Mouse (Mus musculus) lung, embryonic 15.5 days (tissue): Measurements from ENCODE around the gene Bcl11a. TPM values are rescaled to one million over a fixed set of nuclear protein-coding genes. Genes with fewer than 3 reads are reported as not detected.
A peak's percentile ranks its signal among the peaks of the same experiment; 100 is the strongest.

Experiments
- ATAC-seq: fragments of 200-750 bp; cut with Nextera tagmentation; 2 replicates; pipeline ENCODE4 v1.8.0; 2017; ENCODE audit warnings: moderate number of reproducible peaks, borderline replicate concordance; ENCODE audit not compliant: low FRiP score, low TSS enrichment; ENCODE audit errors: extremely low read depth
- H3K27ac ChIP-seq: fragments of 300-500 bp; sonication (generic); 2 replicates; pipeline ENCODE4 v1.5.1; 2015; ENCODE audit warnings: moderate library complexity, mild to moderate bottlenecking, inconsistent platforms
- H3K27me3 ChIP-seq: fragments of 300-500 bp; sonication (generic); 2 replicates; pipeline ENCODE4 v1.6.1; 2015; ENCODE audit warnings: inconsistent platforms
- H3K36me3 ChIP-seq: fragments of 300-500 bp; sonication (generic); 2 replicates; pipeline ENCODE4 v1.6.1; 2015; ENCODE audit warnings: inconsistent platforms
- H3K4me1 ChIP-seq: fragments of 300-500 bp; sonication (generic); 2 replicates; pipeline ENCODE4 v1.6.1; 2015; ENCODE audit warnings: inconsistent platforms
- H3K4me2 ChIP-seq: fragments of 300-500 bp; sonication (generic); 2 replicates; pipeline ENCODE4 v1.6.1; 2015; ENCODE audit warnings: inconsistent platforms, mild to moderate bottlenecking, moderate library complexity
- H3K4me3 ChIP-seq: fragments of 300-500 bp; sonication (generic); 2 replicates; pipeline ENCODE4 v1.5.1; 2015; ENCODE audit warnings: mild to moderate bottlenecking, inconsistent platforms
- H3K9ac ChIP-seq: fragments of 300-500 bp; sonication (generic); 2 replicates; pipeline ENCODE4 v1.6.1; 2015; ENCODE audit warnings: inconsistent platforms
- H3K9me3 ChIP-seq: fragments of 300-500 bp; sonication (generic); 2 replicates; pipeline ENCODE4 v1.6.1; 2016; ENCODE audit warnings: inconsistent platforms
- WGBS: fragments of 180-500 bp; shearing (Covaris S2); methylation state at CpG from one replicate; pipeline ENCODE4 v1.1.7; 2015; 5-methylcytosine and 5-hydroxymethylcytosine counted together
- polyA plus RNA-seq: library from polyadenylated mRNA; unstranded; fragments of >200 nt; fragmentation: Nextera tagmentation; extraction: Ambion mirVana; gene quantifications from 2 replicates; pipeline ENCODE4 v1.2.1, GENCODE M21; 2015

The Bcl11a gene
- 15.4 and 15.8 TPM in 2 replicates for polyA plus RNA-seq

DNA sequence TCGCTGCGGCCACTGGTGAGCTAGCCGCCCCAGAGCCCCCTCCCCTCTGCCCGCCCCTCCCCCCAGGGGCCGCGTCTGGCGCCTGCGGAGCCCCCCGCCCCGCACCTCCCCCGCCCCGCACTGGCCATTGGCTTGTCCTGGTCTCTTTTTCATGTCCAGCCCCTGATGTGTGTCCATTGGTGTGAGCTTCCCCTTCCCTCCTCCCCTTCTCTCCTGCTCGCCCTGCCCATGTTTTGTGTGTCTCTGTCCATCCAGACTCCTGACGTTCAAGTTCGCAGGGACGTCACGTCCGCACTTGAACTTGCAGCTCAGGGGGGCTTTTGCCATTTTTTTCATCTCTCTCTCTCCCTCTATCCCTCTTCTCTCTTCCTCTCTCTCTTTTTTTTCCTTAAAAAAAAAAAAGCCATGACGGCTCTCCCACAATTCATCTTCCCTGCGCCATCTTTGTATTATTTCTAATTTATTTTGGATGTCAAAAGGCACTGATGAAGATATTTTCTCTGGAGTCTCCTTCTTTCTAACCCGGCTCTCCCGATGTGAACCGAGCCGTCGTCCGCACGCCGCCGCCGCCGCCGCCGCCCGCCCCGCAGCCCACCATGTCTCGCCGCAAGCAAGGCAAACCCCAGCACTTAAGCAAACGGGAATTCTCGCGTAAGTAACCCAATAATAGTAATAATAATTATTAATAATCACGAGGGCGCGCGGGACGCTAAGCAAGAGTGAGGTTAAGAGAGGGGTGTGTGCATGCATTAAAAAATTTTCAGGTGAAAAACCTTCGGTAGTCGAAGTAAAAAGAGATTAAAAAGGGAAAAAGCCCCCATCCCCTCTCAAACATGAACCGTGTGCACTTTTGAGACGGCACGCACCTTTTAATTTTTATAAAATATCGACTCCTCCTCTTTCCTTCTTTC lies at the start of gene Bcl11a:
Gene Bcl11a (plus strand): TSS at position 262 of the 911 bp plus-strand sequence.
- whole genome bisulfite sequencing, result under 1% methylated on average over 39 of the region's 51 CpGs
- peak within 1 kb of the TSS; percentile 94 for H3K27ac ChIP-seq

DNA sequence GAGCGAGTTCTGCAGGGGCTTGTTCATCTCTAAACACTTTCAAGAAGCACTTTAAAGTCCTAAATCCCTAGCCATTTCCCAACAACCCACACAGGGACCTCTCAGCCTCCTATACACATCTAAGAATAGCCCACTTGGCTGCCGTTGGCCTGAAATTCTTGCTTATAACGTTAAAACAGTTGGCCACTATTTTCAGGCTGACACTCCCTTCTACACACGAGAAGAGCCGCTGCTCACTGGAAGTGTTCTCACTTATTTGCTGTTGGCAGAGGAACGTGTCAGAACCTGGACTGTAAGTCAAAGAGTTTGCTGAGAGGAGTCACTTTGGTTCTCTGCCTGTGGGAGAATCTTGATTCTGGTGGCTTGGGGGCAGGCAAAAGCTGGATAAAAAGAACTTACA lies 33.8 kb upstream of the Bcl11a start:
- no peaks in the 10 kb centered on the region for H3K9me3 ChIP-seq
- no peak overlapping the region for H3K4me3 ChIP-seq
- H3K27me3 ChIP-seq, result 0 out of 2 replicates have a peak, but pooled peaks cover 3% of the 10 kb centered on the region
- no peak overlapping the region for H3K4me2 ChIP-seq
- WGBS, result 44% methylated on average over 6 of the region's 6 CpGs
- H3K4me1 ChIP-seq, result no peaks in the 10 kb centered on the region
- no peaks in the 10 kb centered on the region for H3K36me3 ChIP-seq
- no peak for ATAC-seq
- no peak overlapping the region for H3K27ac ChIP-seq
- H3K9ac ChIP-seq, result no peak overlapping the region

More for the DNA sequence above, at the start of gene Bcl11a:
- Histone ChIP-seq H3K27me3 (peaks cover 25% of the 10 kb centered on the region), H3K4me3 (peak within 1 kb of the TSS; percentile 71), H3K9ac (peak within 1 kb of the TSS; percentile 72), H3K4me1 (peaks cover 41% of the 10 kb centered on the region), H3K9me3 (no peaks in the 10 kb centered on the region), H3K36me3 (no peaks in the 10 kb centered on the region), H3K4me2 (peak within 1 kb of the TSS; percentile 93)
- ATAC-seq, result peak; percentile 77

DNA sequence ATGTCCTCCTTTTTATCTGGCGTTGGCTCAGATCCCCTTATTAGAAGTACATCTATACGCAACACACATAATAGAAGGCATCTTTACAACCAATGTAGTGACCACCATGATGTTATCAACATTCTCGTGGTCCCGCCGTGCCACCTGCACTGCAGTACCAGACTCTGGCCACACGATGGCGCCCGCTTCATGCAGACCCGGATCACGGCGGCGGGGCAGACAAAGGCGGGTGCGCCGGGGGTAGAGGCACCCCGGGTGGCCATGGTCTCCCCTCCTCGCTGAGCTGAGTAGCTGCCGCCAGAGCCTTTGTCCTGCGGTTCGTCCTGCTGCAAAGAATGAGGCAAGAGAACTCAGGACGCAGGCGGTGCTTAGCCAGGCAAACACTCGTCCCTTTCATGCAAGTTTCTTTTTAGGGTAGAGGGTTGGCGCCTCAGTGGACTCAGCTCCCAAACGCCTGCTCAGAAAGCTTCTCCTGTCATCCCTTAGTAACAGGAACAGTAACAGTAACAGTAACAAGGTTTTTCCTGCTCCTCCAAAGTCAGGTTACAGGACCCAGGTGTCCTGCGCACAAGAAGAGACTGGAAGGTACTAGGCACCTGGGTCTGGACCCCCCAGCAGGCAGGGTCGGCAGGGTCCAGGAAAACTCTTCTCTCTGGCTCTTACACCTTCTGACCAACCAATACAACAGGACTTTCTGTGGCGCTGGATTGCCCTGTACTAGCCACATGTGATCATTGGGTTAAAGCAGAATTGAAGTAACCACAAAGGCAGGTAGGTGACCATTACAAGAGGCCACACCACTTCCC lies 28.4 kb upstream of the Bcl11a start:
- peak overlapping the region; percentile 70 for H3K4me2 ChIP-seq
- H3K9me3 ChIP-seq, result no peaks in the 10 kb centered on the region
- 4% methylated on average over 28 of the region's 28 CpGs for WGBS
- peak overlapping the region; percentile 47 for H3K9ac ChIP-seq
- ATAC-seq, result peak; percentile 71; the same call in 1 of the 2 replicates
- H3K27ac ChIP-seq, result no peak overlapping the region
- 0 out of 2 replicates have a peak, but pooled peaks cover 3% of the 10 kb centered on the region for H3K4me1 ChIP-seq
- H3K27me3 ChIP-seq, result 0 out of 2 replicates have a peak, but pooled peaks cover 3% of the 10 kb centered on the region
- no peaks in the 10 kb centered on the region for H3K36me3 ChIP-seq
- peak overlapping the region; percentile 50 for H3K4me3 ChIP-seq

DNA sequence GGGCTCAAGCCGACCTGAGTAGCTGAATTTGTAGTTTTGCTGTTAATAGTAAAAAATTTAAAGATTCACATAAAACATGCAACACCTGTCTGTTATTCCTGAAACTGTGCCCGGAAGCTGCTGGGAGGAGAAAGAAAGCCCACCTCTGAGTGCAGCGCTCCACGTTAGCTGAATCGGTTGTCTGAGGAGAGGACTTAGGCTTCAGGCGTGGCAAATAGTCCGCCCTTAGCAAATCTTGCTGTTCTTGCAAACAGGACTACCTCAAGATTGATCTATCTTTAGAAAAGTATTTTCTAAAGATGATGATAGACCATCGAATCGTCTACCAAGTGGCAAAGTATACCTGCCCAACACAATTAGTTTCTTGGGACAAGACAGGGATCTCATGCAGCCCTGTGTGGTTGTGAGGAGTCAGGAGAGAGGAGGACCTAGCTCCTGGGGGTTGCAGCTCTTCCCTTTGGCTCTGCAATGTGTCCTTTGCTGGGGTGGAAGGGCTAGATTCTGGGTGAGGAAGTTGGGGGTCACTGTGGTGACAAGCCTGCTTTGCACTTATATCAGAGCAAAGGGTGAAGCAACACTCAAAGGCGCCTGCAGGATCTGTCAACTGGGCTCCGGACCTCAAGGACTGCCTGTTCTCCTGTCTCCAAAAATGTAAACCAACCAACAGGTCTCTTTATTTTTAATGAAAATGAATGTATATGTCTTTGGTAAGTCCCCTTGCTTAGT lies 27.7 kb upstream of the Bcl11a start:
- H3K4me3 ChIP-seq, result no peak overlapping the region
- no peaks in the 10 kb centered on the region for H3K36me3 ChIP-seq
- no peak overlapping the region for H3K27ac ChIP-seq
- WGBS, result 72% methylated on average over 11 of the region's 11 CpGs
- no peak overlapping the region for H3K9ac ChIP-seq
- H3K27me3 ChIP-seq, result 0 out of 2 replicates have a peak, but pooled peaks cover 3% of the 10 kb centered on the region
- ATAC-seq, result no peak
- 0 out of 2 replicates have a peak, but pooled peaks cover 3% of the 10 kb centered on the region for H3K4me1 ChIP-seq
- H3K4me2 ChIP-seq, result no peak overlapping the region
- no peaks in the 10 kb centered on the region for H3K9me3 ChIP-seq

DNA sequence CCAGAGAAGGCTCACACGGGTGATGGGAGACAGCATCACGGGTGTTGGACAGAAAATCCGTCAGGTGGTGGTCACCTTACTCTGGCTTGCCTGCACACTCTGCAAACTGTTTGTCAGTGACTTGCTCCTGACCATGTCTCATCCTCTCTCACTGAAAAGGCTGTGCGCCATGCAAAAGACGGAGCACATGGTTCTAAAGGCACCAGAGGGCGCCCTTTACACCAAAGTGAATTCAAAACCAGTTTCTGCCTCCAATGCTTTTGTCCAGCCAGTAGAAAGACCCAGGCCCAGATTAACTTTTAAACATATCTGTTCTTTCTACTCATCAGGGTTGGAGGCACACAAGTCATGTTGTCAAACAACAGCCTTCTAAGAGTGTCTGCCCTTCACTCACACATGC lies 25.0 kb upstream of the Bcl11a start:
- no peak overlapping the region for H3K4me3 ChIP-seq
- no peak for ATAC-seq
- no peak overlapping the region for H3K9ac ChIP-seq
- no peaks in the 10 kb centered on the region for H3K36me3 ChIP-seq
- 0 out of 2 replicates have a peak, but pooled peaks cover 3% of the 10 kb centered on the region for H3K4me1 ChIP-seq
- WGBS, result 67% methylated on average over 6 of the region's 6 CpGs
- H3K27ac ChIP-seq, result no peak overlapping the region
- peaks cover 7% of the 10 kb centered on the region; the same call in 1 of the 2 replicates for H3K27me3 ChIP-seq
- no peak overlapping the region for H3K4me2 ChIP-seq
- no peaks in the 10 kb centered on the region for H3K9me3 ChIP-seq

DNA sequence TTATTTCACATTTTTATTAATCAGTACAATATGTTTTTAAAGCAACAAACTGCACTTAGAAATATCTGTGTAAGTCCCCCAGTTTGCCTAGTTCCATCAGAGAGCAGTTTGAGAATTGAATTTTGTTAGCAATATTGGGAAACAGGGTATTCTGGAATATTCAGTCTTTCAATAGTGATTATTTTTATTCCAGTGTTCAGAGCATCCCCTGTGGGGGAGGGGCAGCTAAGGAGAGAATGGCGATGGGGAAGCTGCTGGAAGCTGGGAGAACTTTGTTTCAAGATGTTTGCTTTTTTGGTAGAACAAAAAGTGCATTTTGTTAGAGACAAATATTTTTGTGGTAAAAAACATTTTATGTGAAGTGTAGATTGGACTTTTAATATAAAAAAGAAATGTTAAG lies 18.7 kb upstream of the Bcl11a start:
- WGBS, result 13% methylated on average over 1 of the region's 1 CpGs
- H3K36me3 ChIP-seq, result no peaks in the 10 kb centered on the region
- H3K9ac ChIP-seq, result no peak overlapping the region
- no peak overlapping the region for H3K4me2 ChIP-seq
- H3K4me3 ChIP-seq, result no peak overlapping the region
- H3K9me3 ChIP-seq, result no peaks in the 10 kb centered on the region
- peaks cover 10% of the 10 kb centered on the region for H3K4me1 ChIP-seq
- no peak overlapping the region for H3K27ac ChIP-seq
- peaks cover 59% of the 10 kb centered on the region for H3K27me3 ChIP-seq
- ATAC-seq, result no peak

DNA sequence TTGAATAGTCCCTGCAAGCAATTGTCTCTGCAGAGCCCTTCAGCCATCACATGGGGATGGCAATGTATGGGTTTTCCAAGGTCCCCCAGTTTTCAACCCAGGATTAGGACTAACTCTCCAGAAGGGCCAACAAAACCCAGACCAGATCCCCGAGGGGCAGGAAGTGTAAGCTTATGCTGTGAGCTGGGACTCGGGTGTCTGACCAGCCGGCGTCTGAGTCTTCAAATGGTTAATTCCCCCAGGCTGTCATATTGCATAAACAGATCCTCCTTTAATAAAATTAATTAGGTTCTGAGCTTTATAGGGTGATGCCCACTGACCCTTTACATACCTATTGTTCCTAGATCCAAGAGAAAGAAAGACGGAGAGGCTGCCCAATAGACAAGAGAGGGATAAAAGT lies 17.4 kb upstream of the Bcl11a start:
- no peaks in the 10 kb centered on the region for H3K36me3 ChIP-seq
- H3K9ac ChIP-seq, result no peak overlapping the region
- H3K4me1 ChIP-seq, result peaks cover 10% of the 10 kb centered on the region
- H3K27me3 ChIP-seq, result peaks cover 62% of the 10 kb centered on the region
- H3K4me3 ChIP-seq, result peak overlapping the region; percentile 15
- no peak for ATAC-seq
- peak overlapping the region; percentile 45 for H3K4me2 ChIP-seq
- 6% methylated on average over 5 of the region's 5 CpGs for WGBS
- H3K9me3 ChIP-seq, result no peaks in the 10 kb centered on the region
- H3K27ac ChIP-seq, result no peak overlapping the region

DNA sequence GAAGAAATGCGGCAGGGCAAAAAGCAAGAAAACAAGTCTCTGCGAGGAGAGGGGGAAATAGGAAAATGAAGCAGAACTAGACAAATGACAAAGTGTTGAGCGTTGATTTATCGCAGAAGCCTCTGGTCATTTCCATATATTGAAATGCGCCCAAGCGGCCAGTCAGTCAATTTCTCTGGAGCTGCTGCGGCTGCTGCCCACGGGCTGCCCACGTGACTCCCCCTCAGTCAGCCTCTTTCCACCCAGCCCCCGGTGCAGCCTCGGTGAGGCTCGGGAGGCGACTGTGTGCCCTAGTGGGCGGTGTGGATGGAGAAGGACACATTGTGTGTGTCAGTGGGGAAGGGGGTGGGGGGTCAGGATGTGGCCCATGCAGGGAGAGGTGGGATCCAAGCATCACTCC lies 16.0 kb upstream of the Bcl11a start:
- WGBS, result 0% methylated on average over 14 of the region's 14 CpGs
- Histone ChIP-seq H3K9ac (no peak overlapping the region), H3K9me3 (no peaks in the 10 kb centered on the region), H3K36me3 (no peaks in the 10 kb centered on the region), H3K27me3 (peaks cover 70% of the 10 kb centered on the region), H3K4me3 (peak overlapping the region; percentile 21), H3K4me2 (peak overlapping the region; percentile 47), H3K27ac (no peak overlapping the region), H3K4me1 (peaks cover 10% of the 10 kb centered on the region)
- ATAC-seq, result no peak

DNA sequence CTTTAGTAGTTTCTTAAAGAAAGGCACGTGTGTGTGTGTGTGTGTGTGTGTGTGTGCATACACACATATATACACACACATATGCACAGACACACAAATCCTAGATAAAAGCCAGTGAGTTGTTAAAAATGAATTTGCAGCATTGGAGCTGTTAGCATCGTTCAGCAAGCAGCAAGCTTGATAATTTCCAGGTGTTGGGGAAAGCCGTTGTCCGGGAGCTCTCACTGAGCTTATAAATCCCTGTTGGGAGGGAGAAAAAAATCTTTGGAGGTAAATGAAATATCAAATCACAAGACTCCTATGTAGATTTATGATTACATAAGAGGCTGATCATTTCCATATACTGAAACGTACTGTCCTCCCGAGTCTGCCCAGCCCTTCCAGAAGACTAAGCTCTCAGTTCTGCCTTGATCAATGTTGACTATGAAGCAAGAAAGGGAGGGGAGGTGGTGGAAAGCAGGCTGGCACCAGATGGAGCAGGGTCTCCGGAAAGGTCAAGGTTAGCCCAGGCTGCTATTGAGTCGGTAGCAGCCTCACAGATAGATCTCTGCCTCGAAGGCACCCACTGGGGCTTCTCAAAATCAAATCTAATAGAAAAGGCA lies 15.3 kb upstream of the Bcl11a start:
- H3K27me3 ChIP-seq, result peaks cover 69% of the 10 kb centered on the region
- H3K27ac ChIP-seq, result no peak overlapping the region

DNA sequence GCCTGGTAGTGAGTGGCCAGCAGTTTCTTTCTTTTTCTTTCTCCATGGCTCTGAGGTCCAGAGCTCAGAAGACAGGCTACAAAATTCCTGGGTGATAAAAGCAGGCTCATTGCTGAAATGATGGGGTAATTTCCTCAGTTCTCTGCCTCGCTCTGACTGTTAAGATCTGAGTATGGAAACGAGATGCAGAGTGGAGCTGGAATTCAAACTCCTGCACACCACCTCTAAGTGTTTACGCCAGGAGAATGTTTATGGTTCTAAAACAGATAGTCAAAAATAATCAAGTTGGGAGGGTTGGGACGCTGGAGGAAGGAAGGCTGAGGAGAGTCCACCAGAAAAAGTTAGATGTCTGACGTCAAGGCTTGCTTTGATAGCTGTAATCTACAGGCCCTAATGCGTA lies 13.6 kb upstream of the Bcl11a start:
- H3K4me1 ChIP-seq, result peaks cover 10% of the 10 kb centered on the region
- H3K9ac ChIP-seq, result no peak overlapping the region
- H3K36me3 ChIP-seq, result no peaks in the 10 kb centered on the region
- H3K9me3 ChIP-seq, result no peaks in the 10 kb centered on the region
- H3K27me3 ChIP-seq, result peaks cover 53% of the 10 kb centered on the region
- H3K4me3 ChIP-seq, result no peak overlapping the region
- WGBS, result 67% methylated on average over 6 of the region's 6 CpGs
- H3K27ac ChIP-seq, result no peak overlapping the region
- no peak overlapping the region for H3K4me2 ChIP-seq
- no peak for ATAC-seq

More for the DNA sequence above, 15.3 kb upstream of the Bcl11a start:
- no peaks in the 10 kb centered on the region for H3K9me3 ChIP-seq
- H3K4me1 ChIP-seq, result peaks cover 10% of the 10 kb centered on the region
- ATAC-seq, result no peak
- H3K4me2 ChIP-seq, result no peak overlapping the region
- no peaks in the 10 kb centered on the region for H3K36me3 ChIP-seq
- WGBS, result 28% methylated on average over 9 of the region's 9 CpGs
- no peak overlapping the region for H3K9ac ChIP-seq
- no peak overlapping the region for H3K4me3 ChIP-seq

DNA sequence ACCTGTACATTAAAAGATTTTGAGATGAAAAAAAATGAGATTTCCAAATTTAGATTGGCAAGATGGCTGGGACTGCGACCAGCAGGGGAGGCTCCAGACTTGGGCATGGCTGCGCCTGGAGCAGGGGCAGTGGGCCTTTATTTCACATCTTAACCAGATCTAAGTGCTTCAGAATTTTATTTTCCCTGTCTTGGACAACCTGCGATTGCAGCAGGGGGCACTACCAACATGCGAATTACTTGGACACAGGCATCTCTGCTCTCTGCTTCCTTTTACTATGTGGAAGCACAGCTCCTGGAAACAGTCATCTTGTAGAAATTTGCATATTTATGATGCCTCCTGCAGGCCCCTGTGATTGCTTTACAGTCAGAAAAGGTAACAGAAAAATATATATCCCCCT lies 12.5 kb upstream of the Bcl11a start:
- H3K4me3 ChIP-seq, result no peak overlapping the region
- 50% methylated on average over 4 of the region's 4 CpGs for WGBS
- peaks cover 10% of the 10 kb centered on the region for H3K4me1 ChIP-seq
- no peak for ATAC-seq
- no peak overlapping the region for H3K9ac ChIP-seq
- no peaks in the 10 kb centered on the region for H3K9me3 ChIP-seq
- no peak overlapping the region for H3K4me2 ChIP-seq
- H3K27ac ChIP-seq, result no peak overlapping the region
- peaks cover 46% of the 10 kb centered on the region for H3K27me3 ChIP-seq
- no peaks in the 10 kb centered on the region for H3K36me3 ChIP-seq
